Mouse (Mus musculus): ENCODE data around the gene Mcrip2. TPM values are rescaled to one million over a fixed set of nuclear protein-coding genes. Genes with fewer than 3 reads are reported as not detected.

Mcrip2 gene
- 36.0 and 36.4 TPM in 2 replicates for polyA plus RNA-seq (2021; fragmentation: Nextera tagmentation)
- long read RNA-seq, experiment 1, transcript Mcrip2-201 (5 exons, 842 nt): major isoform, 10 of 16 reads
- long read RNA-seq, experiment 1, partial matches to known transcripts: 4 of 16 reads
- long read RNA-seq, experiment 1, other reads (novel, unspliced or antisense): 2 of 16 reads
- long read RNA-seq, experiment 2, transcript Mcrip2-201 (5 exons, 842 nt): major isoform, 5 of 14 reads
- long read RNA-seq, experiment 2, partial matches to known transcripts: 3 of 14 reads
- long read RNA-seq, experiment 2, other reads (novel, unspliced or antisense): 4 of 14 reads

GRCm38 (mm10) chr17:25868601-25869191 lies at the start of gene Mcrip2:
Gene Mcrip2 (minus strand): TSS chr17:25868764.

GRCm38 (mm10) chr17:25880196-25880910 lies 11.8 kb upstream of the Mcrip2 start, which contains the start of gene Wfikkn1:
Gene Wfikkn1 (minus strand): TSS chr17:25880858.

GRCm38 (mm10) chr17:25874721-25875170 lies 6.2 kb upstream of the Mcrip2 start, which contains the start of gene Mettl26:
Gene Mettl26 (plus strand): TSS chr17:25875074.

GRCm38 (mm10) chr17:25860832-25861703 lies 7.5 kb downstream of the Mcrip2 start, which contains the start of gene Wdr90:
Gene Wdr90 (minus strand): TSS chr17:25861501.

GRCm38 (mm10) chr17:25844396-25844901 lies 24.1 kb downstream of the Mcrip2 start, which contains the start of gene Rhot2:
Gene Rhot2 (minus strand): TSS chr17:25844851.

GRCm38 (mm10) chr17:25841117-25841880 lies 27.3 kb downstream of the Mcrip2 start, which contains the start of gene Gm20683:
Gene Gm20683 (minus strand): TSS chr17:25841763.

GRCm38 (mm10) chr17:25837076-25837410 lies 31.5 kb downstream of the Mcrip2 start, which contains the start of gene Rhbdl1:
Gene Rhbdl1 (minus strand): TSS chr17:25837295.

GRCm38 (mm10) chr17:25833291-25833663 lies 35.3 kb downstream of the Mcrip2 start, which contains the start of gene Stub1:
Gene Stub1 (minus strand): TSS chr17:25833404.

GRCm38 (mm10) chr17:25828712-25829557 lies 39.6 kb downstream of the Mcrip2 start, which contains the start of gene Jmjd8:
Gene Jmjd8 (plus strand): TSS chr17:25828867.

GRCm38 (mm10) chr17:25823452-25823851 lies 45.1 kb downstream of the Mcrip2 start, which contains the start of gene Wdr24:
Gene Wdr24 (plus strand): TSS chr17:25823627.

Small RNA genes lying within 50 kb of the gene (microRNA-seq; reads per million reads assigned to microRNA genes)
- gene Mir3082: 3.2 reads per million, percentile 10 among the genes with 10 or more reads in this experiment

Other genes starting within 250 kb of the Mcrip2 start
- 621 and 686 TPM in 2 replicates for gene Gng13, start 151.6 kb downstream of the Mcrip2 start, polyA plus RNA-seq (2021; fragmentation: Nextera tagmentation)
- 0.99 and 1.8 TPM in 2 replicates for gene Chtf18, start 141.3 kb downstream of the Mcrip2 start, polyA plus RNA-seq (2021; fragmentation: Nextera tagmentation)
- 52.1 and 53.1 TPM in 2 replicates for gene Rpusd1, start 141.1 kb downstream of the Mcrip2 start, polyA plus RNA-seq (2021; fragmentation: Nextera tagmentation)
- not detected in 2 replicates for gene Mslnl, start 132.7 kb downstream of the Mcrip2 start, polyA plus RNA-seq (2021; fragmentation: Nextera tagmentation)
- gene Msln, start 114.4 kb downstream of the Mcrip2 start, polyA plus RNA-seq (2021; fragmentation: Nextera tagmentation): 0.21 and 0.24 TPM in 2 replicates
- gene Narfl, start 95.0 kb downstream of the Mcrip2 start, polyA plus RNA-seq (2021; fragmentation: Nextera tagmentation): 32.8 and 34.8 TPM in 2 replicates
- 76.2 and 91.6 TPM in 2 replicates for gene Haghl, start 83.1 kb downstream of the Mcrip2 start, polyA plus RNA-seq (2021; fragmentation: Nextera tagmentation)
- 0.36 and 0.49 TPM in 2 replicates for gene Ccdc78, start 82.2 kb downstream of the Mcrip2 start, polyA plus RNA-seq (2021; fragmentation: Nextera tagmentation)
- gene Fam173a, start 75.9 kb downstream of the Mcrip2 start, polyA plus RNA-seq (2021; fragmentation: Nextera tagmentation): 182 and 194 TPM in 2 replicates
- gene AC134908.4, start 73.1 kb downstream of the Mcrip2 start, polyA plus RNA-seq (2021; fragmentation: Nextera tagmentation): 2.4 and 3.0 TPM in 2 replicates
- 7.3 and 11.1 TPM in 2 replicates for gene Metrn, start 71.6 kb downstream of the Mcrip2 start, polyA plus RNA-seq (2021; fragmentation: Nextera tagmentation)
- 218 and 257 TPM in 2 replicates for gene Fbxl16, start 59.7 kb downstream of the Mcrip2 start, polyA plus RNA-seq (2021; fragmentation: Nextera tagmentation)
- gene Wdr24, start 45.1 kb downstream of the Mcrip2 start, polyA plus RNA-seq (2021; fragmentation: Nextera tagmentation): 15.6 and 18.6 TPM in 2 replicates
- 33.3 and 39.5 TPM in 2 replicates for gene Jmjd8, start 39.9 kb downstream of the Mcrip2 start, polyA plus RNA-seq (2021; fragmentation: Nextera tagmentation)
- 365 and 398 TPM in 2 replicates for gene Stub1, start 35.4 kb downstream of the Mcrip2 start, polyA plus RNA-seq (2021; fragmentation: Nextera tagmentation)
- 18.4 and 27.7 TPM in 2 replicates for gene Rhbdl1, start 31.5 kb downstream of the Mcrip2 start, polyA plus RNA-seq (2021; fragmentation: Nextera tagmentation)
- 2.1 and 2.8 TPM in 2 replicates for gene Gm20683, start 27.0 kb downstream of the Mcrip2 start, polyA plus RNA-seq (2021; fragmentation: Nextera tagmentation)
- 8.6 and 8.7 TPM in 2 replicates for gene Rhot2, start 23.9 kb downstream of the Mcrip2 start, polyA plus RNA-seq (2021; fragmentation: Nextera tagmentation)
- 2.1 and 2.3 TPM in 2 replicates for gene Wdr90, start 7.3 kb downstream of the Mcrip2 start, polyA plus RNA-seq (2021; fragmentation: Nextera tagmentation)
- 87.8 and 94.9 TPM in 2 replicates for gene Mettl26, start 6.3 kb upstream of the Mcrip2 start, polyA plus RNA-seq (2021; fragmentation: Nextera tagmentation)
- gene Wfikkn1, start 12.1 kb upstream of the Mcrip2 start, polyA plus RNA-seq (2021; fragmentation: Nextera tagmentation): not detected in 2 replicates
- 6.4 and 7.1 TPM in 2 replicates for gene Rab40c, start 51.0 kb upstream of the Mcrip2 start, polyA plus RNA-seq (2021; fragmentation: Nextera tagmentation)
- 115 and 168 TPM in 2 replicates for gene Pigq, start 76.2 kb upstream of the Mcrip2 start, polyA plus RNA-seq (2021; fragmentation: Nextera tagmentation)
- 1.6 and 1.9 TPM in 2 replicates for gene Nhlrc4, start 76.2 kb upstream of the Mcrip2 start, polyA plus RNA-seq (2021; fragmentation: Nextera tagmentation)
- gene A930017K11Rik, start 83.8 kb upstream of the Mcrip2 start, polyA plus RNA-seq (2021; fragmentation: Nextera tagmentation): 0.54 and 1.1 TPM in 2 replicates
- 9.0 and 12.3 TPM in 2 replicates for gene Capn15, start 117.0 kb upstream of the Mcrip2 start, polyA plus RNA-seq (2021; fragmentation: Nextera tagmentation)
- 5.9 and 6.4 TPM in 2 replicates for gene Rab11fip3, start 200.8 kb upstream of the Mcrip2 start, polyA plus RNA-seq (2021; fragmentation: Nextera tagmentation)
- 31.0 and 38.4 TPM in 2 replicates for gene Decr2, start 221.6 kb upstream of the Mcrip2 start, polyA plus RNA-seq (2021; fragmentation: Nextera tagmentation)
- gene Nme4, start 226.8 kb upstream of the Mcrip2 start, polyA plus RNA-seq (2021; fragmentation: Nextera tagmentation): 5.3 and 5.8 TPM in 2 replicates
- gene Tmem8, start 244.5 kb upstream of the Mcrip2 start, polyA plus RNA-seq (2021; fragmentation: Nextera tagmentation): 1.9 and 2.1 TPM in 2 replicates